Mouse (Mus musculus) liver, embryonic 14.5 days (tissue): Measurements from ENCODE around the gene Spcs2. TPM values are rescaled to one million over a fixed set of nuclear protein-coding genes. Genes with fewer than 3 reads are reported as not detected.

Source experiments
- ATAC-seq: fragments of 200-750 bp; cut with Nextera tagmentation; 2 replicates; pipeline ENCODE4 v1.8.0; 2017; ENCODE audit warnings: moderate number of reproducible peaks, mild to moderate bottlenecking, moderate library complexity; ENCODE audit not compliant: insufficient read depth
- DNase-seq, 3 experiments: peaks; one replicate each; pipeline ENCODE4 v3.0.0-alpha.2; 2012 to 2013; ENCODE audit warnings: low read depth in 3 of 3, low spot score in 3 of 3
- H3K27ac ChIP-seq: fragments of 300-500 bp; sonication (generic); 2 replicates; pipeline ENCODE4 v1.5.1; 2014; ENCODE audit warnings: moderate library complexity, mild to moderate bottlenecking, control low read depth, inconsistent platforms
- H3K27me3 ChIP-seq: fragments of 300-500 bp; sonication (generic); 2 replicates; pipeline ENCODE4 v1.6.1; 2014; ENCODE audit warnings: mild to moderate bottlenecking, low read length, moderate library complexity; ENCODE audit not compliant: control insufficient read depth, insufficient read depth
- H3K36me3 ChIP-seq: fragments of 300-500 bp; sonication (generic); replicated peaks from 2 replicates; pipeline ENCODE4 v1.6.1; 2014; ENCODE audit warnings: low read depth; ENCODE audit not compliant: control insufficient read depth, insufficient read depth
- H3K4me1 ChIP-seq, 2 experiments: fragments of 200-500 bp in 1 of 2; fragments of 300-500 bp in 1 of 2; sonication (generic) in 1 of 2; replicated peaks; 2 replicates each; pipeline ENCODE4 v1.6.1; 2012 to 2014; ENCODE audit warnings: antibody characterized with exemption in 1 of 2, inconsistent platforms in 1 of 2, low read length in 1 of 2; ENCODE audit not compliant: control insufficient read depth in 2 of 2, insufficient read depth in 2 of 2
- H3K4me2 ChIP-seq: fragments of 300-500 bp; sonication (generic); 2 replicates; pipeline ENCODE4 v1.6.1; 2014; ENCODE audit warnings: low read depth, mild to moderate bottlenecking, control low read depth, moderate library complexity
- H3K4me3 ChIP-seq, 2 experiments: fragments of 200-500 bp in 1 of 2; fragments of 300-500 bp in 1 of 2; sonication (generic) in 1 of 2; 2 replicates each; pipeline ENCODE4 v1.5.1; 2012 to 2014; ENCODE audit warnings: low read depth in 2 of 2, low read length in 2 of 2, mild to moderate bottlenecking in 2 of 2, control low read depth in 1 of 2, inconsistent platforms in 1 of 2, moderate library complexity in 1 of 2; ENCODE audit not compliant: insufficient read depth in 1 of 2
- H3K9ac ChIP-seq: fragments of 300-500 bp; sonication (generic); replicated peaks from 2 replicates; pipeline ENCODE4 v1.6.1; 2014; ENCODE audit warnings: mild to moderate bottlenecking, control low read depth, moderate library complexity
- H3K9me3 ChIP-seq: fragments of 300-500 bp; sonication (generic); 2 replicates; pipeline ENCODE4 v1.6.1; 2016; ENCODE audit warnings: low read length, mixed read lengths; ENCODE audit not compliant: control insufficient read depth
- CTCF ChIP-seq: IDR thresholded peaks from 2 replicates; pipeline ENCODE4 v1.5.1; 2016; ENCODE audit warnings: antibody characterized with exemption, low read depth, control low read depth
- EP300 ChIP-seq: IDR thresholded peaks from 2 replicates; pipeline ENCODE4 v1.6.1; 2016; ENCODE audit warnings: antibody characterized with exemption, low read depth
- WGBS: fragments of 180-500 bp; shearing (Covaris S2); extraction: QIAGEN DNeasy Blood & Tissue Kit; methylation state at CpG from one replicate; pipeline ENCODE4 v1.1.7; 2014; ENCODE audit not compliant: insufficient replicate concordance; 5-methylcytosine and 5-hydroxymethylcytosine counted together
- polyA plus RNA-seq, 2 experiments: library from polyadenylated mRNA; depleted of rRNA in 1 of 2; stranded (reverse) in 1 of 2; unstranded in 1 of 2; fragments of >200 nt; fragmentation: Nextera tagmentation in 1 of 2; extraction: Ambion mirVana in 1 of 2; gene quantifications; 2 replicates each; pipeline versions ENCODE4 v1.2.1 to v1.2.3; 2012 to 2014

The Spcs2 gene
- polyA plus RNA-seq, 2 experiments, result 44.5 to 171 TPM

GRCm38 (mm10) chr7:99902918-99903665 is 39.8 kb upstream of the Spcs2 start:
- Histone ChIP-seq H3K4me1 (peaks cover 4 to 14% of the 10 kb centered on the region in 2 experiments), H3K9me3 (no peaks in the 10 kb centered on the region), H3K4me3 (no peak overlapping the region), H3K9ac (no peak overlapping the region), H3K27ac (no peak overlapping the region), H3K27me3 (no peaks in the 10 kb centered on the region), H3K36me3 (no peaks in the 10 kb centered on the region), H3K4me2 (no peak overlapping the region)
- 73% methylated on average over 11 of the region's 11 CpGs for WGBS
- DNase-seq (no peak), ATAC-seq (no peak)
- TF ChIP-seq CTCF, result no peak
- TF ChIP-seq EP300, result no peak

GRCm38 (mm10) chr7:99902208-99902607 is 38.9 kb upstream of the Spcs2 start:
- no peaks in the 10 kb centered on the region for H3K27me3 ChIP-seq
- no peak for ATAC-seq
- H3K9me3 ChIP-seq, result no peaks in the 10 kb centered on the region
- peaks cover 2 to 7% of the 10 kb centered on the region in 2 experiments for H3K4me1 ChIP-seq
- WGBS, result 46% methylated on average over 4 of the region's 4 CpGs
- no peak overlapping the region for H3K4me3 ChIP-seq
- no peak overlapping the region for H3K9ac ChIP-seq
- no peak overlapping the region for H3K27ac ChIP-seq
- no peaks in the 10 kb centered on the region for H3K36me3 ChIP-seq
- no peak overlapping the region for H3K4me2 ChIP-seq
- no peak for DNase-seq
- TF ChIP-seq CTCF, result no peak

- H3K4me3 ChIP-seq, result no peak overlapping the region
- no peak overlapping the region for H3K4me2 ChIP-seq
- no peaks in the 10 kb centered on the region for H3K27me3 ChIP-seq
- H3K36me3 ChIP-seq, result no peaks in the 10 kb centered on the region
- no peaks in the 10 kb centered on the region for H3K4me1 ChIP-seq
- TF ChIP-seq EP300 (no peak), CTCF (no peak)
- DNase-seq (no peak), ATAC-seq (no peak)
- no peak overlapping the region for H3K27ac ChIP-seq
- H3K9me3 ChIP-seq, result no peaks in the 10 kb centered on the region
- no peak overlapping the region for H3K9ac ChIP-seq
- whole genome bisulfite sequencing, result 62% methylated on average over 4 of the region's 4 CpGs
Observed at GRCm38 (mm10) chr7:99896905-99897304, 33.6 kb upstream of the Spcs2 start.

GRCm38 (mm10) chr7:99894478-99894877 is 31.2 kb upstream of the Spcs2 start:
- H3K36me3 ChIP-seq, result no peaks in the 10 kb centered on the region
- no peak overlapping the region for H3K9ac ChIP-seq
- no peak overlapping the region for H3K4me2 ChIP-seq
- no peak overlapping the region for H3K27ac ChIP-seq
- no peak overlapping the region for H3K4me3 ChIP-seq
- ATAC-seq, result no peak
- DNase-seq, result no peak
- 68% methylated on average over 6 of the region's 6 CpGs for WGBS
- H3K9me3 ChIP-seq, result no peaks in the 10 kb centered on the region
- no peak for TF ChIP-seq EP300
- TF ChIP-seq CTCF, result no peak
- H3K4me1 ChIP-seq, result no peaks in the 10 kb centered on the region
- no peaks in the 10 kb centered on the region for H3K27me3 ChIP-seq

GRCm38 (mm10) chr7:99893967-99894366 is 30.7 kb upstream of the Spcs2 start:
- Histone ChIP-seq H3K9me3 (no peaks in the 10 kb centered on the region), H3K36me3 (no peaks in the 10 kb centered on the region), H3K4me2 (no peak overlapping the region), H3K4me3 (no peak overlapping the region), H3K4me1 (no peaks in the 10 kb centered on the region), H3K9ac (no peak overlapping the region), H3K27ac (no peak overlapping the region), H3K27me3 (no peaks in the 10 kb centered on the region)
- DNase-seq (no peak), ATAC-seq (no peak)
- 78% methylated on average over 3 of the region's 3 CpGs for WGBS
- TF ChIP-seq CTCF (no peak), EP300 (no peak)
